Mouse (Mus musculus): ENCODE measurements around the gene Lrba. TPM values are rescaled to one million over a fixed set of nuclear protein-coding genes. Genes with fewer than 3 reads are reported as not detected.

The Lrba gene
- polyA plus RNA-seq, 1 experiment from 2014 or later = 5.7 TPM

DNA sequence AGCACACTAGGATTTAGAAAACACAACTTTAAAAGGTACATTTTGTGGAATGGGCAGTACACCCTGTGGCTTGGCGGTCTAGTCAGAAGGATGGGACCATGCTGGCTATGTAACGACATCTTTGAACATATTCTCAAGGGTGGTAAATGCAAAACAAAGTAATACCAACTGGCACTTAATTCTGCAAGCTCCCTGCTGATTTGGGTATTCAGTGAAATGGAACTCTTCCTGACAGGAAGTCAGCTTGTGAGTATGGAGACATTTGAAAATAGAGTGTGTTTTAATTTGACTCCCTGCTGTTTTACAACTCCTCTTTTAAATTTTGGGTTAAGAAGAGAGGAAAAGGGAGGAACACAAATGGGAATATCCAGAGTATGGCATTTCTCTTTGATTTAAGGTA lies 158.1 kb downstream of the Lrba start:
- Histone ChIP-seq H3K9ac (no peak overlapping the region), H3K36me3 (no peaks in the 10 kb centered on the region), H3K9me3 (no peaks in the 10 kb centered on the region), H3K27ac (replicated peaks) (no peak overlapping the region), H3K4me1 (replicated peaks) (no peaks in the 10 kb centered on the region), H3K27me3 (no peaks in the 10 kb centered on the region), H3K4me2 (no peak overlapping the region), H3K4me3 (no peak overlapping the region)
- WGBS = 22% methylated on average over 2 of the region's 2 CpGs
- no peak for ATAC-seq (ENCODE audit: low FRiP score, low read depth)

DNA sequence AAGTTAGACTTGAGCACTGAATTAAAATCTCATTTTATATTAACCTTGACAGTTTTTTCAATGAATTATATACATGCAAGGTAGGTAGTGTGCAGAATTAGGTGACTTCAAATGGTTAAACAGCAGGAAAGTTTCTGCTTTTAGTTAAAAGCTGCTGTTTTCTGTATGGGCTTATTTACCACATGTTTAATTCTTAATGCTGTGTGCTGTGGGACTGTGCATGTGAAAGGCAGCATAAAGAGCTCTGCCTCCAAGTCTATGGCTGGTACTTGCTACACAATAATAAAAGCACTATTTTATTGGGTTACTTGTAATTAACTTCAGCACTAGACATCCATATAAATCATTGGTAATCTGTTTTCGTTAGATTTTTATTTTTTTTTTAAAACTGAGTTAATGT lies 160.6 kb downstream of the Lrba start:
- no peaks in the 10 kb centered on the region for H3K36me3 ChIP-seq
- no peaks in the 10 kb centered on the region for H3K27me3 ChIP-seq
- no peak overlapping the region for H3K4me3 ChIP-seq
- no peaks in the 10 kb centered on the region for H3K9me3 ChIP-seq
- no peaks in the 10 kb centered on the region for H3K4me1 ChIP-seq (replicated peaks)
- no peak overlapping the region for H3K4me2 ChIP-seq
- H3K9ac ChIP-seq = no peak overlapping the region
- no peak for ATAC-seq (ENCODE audit: low FRiP score, low read depth)
- 80% methylated on average over 1 of the region's 1 CpGs for WGBS
- no peak overlapping the region for H3K27ac ChIP-seq (replicated peaks)

DNA sequence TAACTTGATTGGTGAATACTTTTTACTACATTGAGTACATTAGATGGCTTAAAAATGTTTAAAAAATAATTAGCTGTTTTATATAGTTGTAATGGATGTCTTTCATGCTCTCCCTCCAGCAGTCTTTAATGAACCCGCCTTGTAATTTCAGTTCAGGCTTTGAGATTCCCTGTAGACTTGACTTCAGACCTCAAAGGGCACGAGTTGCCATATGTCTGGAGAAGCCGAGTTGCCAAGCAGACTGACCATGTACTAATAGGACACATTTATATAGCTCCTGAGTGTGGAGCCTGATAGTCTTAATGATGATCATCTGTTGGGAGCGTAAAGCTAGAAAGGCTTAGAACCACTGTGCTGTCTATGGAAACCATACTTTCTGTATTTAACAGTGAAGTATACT lies 161.8 kb downstream of the Lrba start:
- H3K4me3 ChIP-seq = no peak overlapping the region
- H3K36me3 ChIP-seq = no peaks in the 10 kb centered on the region
- 62% methylated on average over 4 of the region's 4 CpGs for WGBS
- H3K27ac ChIP-seq (replicated peaks) = no peak overlapping the region
- H3K9me3 ChIP-seq = no peaks in the 10 kb centered on the region
- H3K4me2 ChIP-seq = no peak overlapping the region
- H3K27me3 ChIP-seq = no peaks in the 10 kb centered on the region
- no peaks in the 10 kb centered on the region for H3K4me1 ChIP-seq (replicated peaks)
- H3K9ac ChIP-seq = no peak overlapping the region
- ATAC-seq (ENCODE audit: low FRiP score, low read depth) = no peak

DNA sequence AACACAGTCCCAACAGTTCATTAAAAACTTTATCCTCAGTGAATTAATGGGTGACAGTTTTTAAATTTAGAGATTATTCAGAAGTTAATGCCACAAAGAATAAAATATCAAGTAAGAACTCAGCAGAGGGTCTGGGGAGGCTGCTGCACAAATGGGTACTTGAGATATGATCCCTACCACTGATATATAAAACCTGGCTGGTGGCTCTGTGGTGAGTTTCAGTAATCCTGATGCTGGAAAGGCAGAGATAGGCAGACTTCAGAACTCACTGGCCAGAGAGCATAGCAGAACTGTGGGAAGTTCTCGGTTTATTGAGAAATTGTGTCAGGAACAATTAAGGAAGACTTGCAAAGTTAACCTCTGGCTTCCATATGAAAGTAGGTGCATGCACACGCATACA lies 199.3 kb downstream of the Lrba start:
- H3K27me3 ChIP-seq = no peaks in the 10 kb centered on the region
- no peaks in the 10 kb centered on the region for H3K4me1 ChIP-seq (replicated peaks)
- no peaks in the 10 kb centered on the region for H3K9me3 ChIP-seq
- ATAC-seq (ENCODE audit: low FRiP score, low read depth) = no peak
- H3K4me2 ChIP-seq = no peak overlapping the region
- no peak overlapping the region for H3K27ac ChIP-seq (replicated peaks)
- no peak overlapping the region for H3K9ac ChIP-seq
- no peaks in the 10 kb centered on the region for H3K36me3 ChIP-seq
- H3K4me3 ChIP-seq = no peak overlapping the region
- WGBS = 95% methylated on average over 2 of the region's 2 CpGs

DNA sequence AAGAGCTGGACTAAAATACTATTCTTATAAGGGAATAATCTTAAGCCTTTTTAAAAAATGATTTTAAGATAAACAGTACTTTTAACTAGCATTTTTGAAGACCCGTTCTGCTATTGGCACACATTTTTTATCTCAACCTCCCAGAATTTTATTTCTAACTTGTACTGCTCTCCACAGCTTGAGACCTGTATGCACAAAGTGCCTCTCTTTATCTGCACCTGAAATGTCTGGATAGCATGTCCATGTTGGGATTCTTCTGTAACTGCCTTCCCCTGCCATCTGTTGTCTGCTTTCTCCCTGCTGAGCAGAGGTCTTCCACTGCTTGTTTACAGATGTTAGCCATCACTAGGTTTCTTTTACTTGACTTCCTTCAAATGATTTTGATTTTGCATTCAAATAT lies 202.3 kb downstream of the Lrba start:
- Histone ChIP-seq H3K36me3 (no peaks in the 10 kb centered on the region), H3K4me3 (no peak overlapping the region), H3K27me3 (no peaks in the 10 kb centered on the region), H3K9me3 (no peaks in the 10 kb centered on the region), H3K9ac (no peak overlapping the region), H3K4me1 (replicated peaks) (no peaks in the 10 kb centered on the region), H3K27ac (replicated peaks) (no peak overlapping the region), H3K4me2 (no peak overlapping the region)
- 94% methylated on average over 1 of the region's 1 CpGs for WGBS
- no peak for ATAC-seq (ENCODE audit: low FRiP score, low read depth)

DNA sequence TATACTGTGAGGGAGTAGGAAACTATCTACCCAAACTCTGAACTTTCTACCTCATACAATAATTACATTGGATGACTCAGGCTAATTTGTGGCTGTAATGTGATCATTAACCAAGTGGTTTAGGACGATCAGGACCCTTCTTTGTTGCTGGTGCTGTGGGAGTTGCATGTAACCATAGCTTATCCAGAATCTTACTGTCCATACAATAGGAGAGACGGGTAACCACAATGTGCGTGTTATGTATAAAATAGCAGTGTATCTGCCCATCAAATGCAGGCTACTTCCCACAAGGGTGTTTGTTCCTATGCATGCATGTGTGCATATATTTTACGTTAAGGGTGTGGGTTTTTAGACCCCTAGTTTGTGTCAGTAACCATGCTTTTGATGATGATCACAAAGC lies 219.0 kb downstream of the Lrba start:
- no peak overlapping the region for H3K9ac ChIP-seq
- no peak overlapping the region for H3K4me2 ChIP-seq
- peaks cover 14% of the 10 kb centered on the region for H3K4me1 ChIP-seq (replicated peaks)
- no peak for ATAC-seq (ENCODE audit: low FRiP score, low read depth)
- 91% methylated on average over 4 of the region's 4 CpGs for WGBS
- no peak overlapping the region for H3K27ac ChIP-seq (replicated peaks)
- H3K36me3 ChIP-seq = no peaks in the 10 kb centered on the region
- no peak overlapping the region for H3K4me3 ChIP-seq
- no peaks in the 10 kb centered on the region for H3K9me3 ChIP-seq
- H3K27me3 ChIP-seq = no peaks in the 10 kb centered on the region

DNA sequence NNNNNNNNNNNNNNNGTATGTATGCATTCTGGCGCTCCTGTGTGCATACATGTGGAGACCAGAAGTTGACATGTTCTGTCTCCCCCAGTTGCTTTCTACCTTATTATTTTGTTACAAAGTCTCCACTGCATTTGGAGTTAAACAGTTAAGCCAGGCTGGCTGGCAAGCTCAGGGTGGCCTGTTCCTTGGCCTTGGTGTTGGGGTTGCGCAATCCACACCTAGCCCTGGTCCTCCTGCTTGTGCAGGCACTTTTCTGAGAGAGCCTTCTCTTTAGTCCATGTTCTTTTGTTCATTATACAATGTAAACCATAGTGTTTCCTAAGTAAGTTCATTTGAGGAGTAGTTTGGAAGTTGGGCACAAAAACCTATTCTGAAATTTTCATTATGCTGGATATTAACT lies 226.7 kb downstream of the Lrba start:
- Histone ChIP-seq H3K4me1 (replicated peaks) (peaks cover 21% of the 10 kb centered on the region), H3K4me3 (no peak overlapping the region), H3K4me2 (no peak overlapping the region), H3K9me3 (no peaks in the 10 kb centered on the region), H3K27ac (replicated peaks) (0 out of 2 replicates have a peak overlapping the region, but pooled peaks have one; percentile 3), H3K9ac (no peak overlapping the region), H3K36me3 (no peaks in the 10 kb centered on the region), H3K27me3 (no peaks in the 10 kb centered on the region)
- WGBS = 88% methylated on average over 2 of the region's 2 CpGs
- no peak for ATAC-seq (ENCODE audit: low FRiP score, low read depth)

DNA sequence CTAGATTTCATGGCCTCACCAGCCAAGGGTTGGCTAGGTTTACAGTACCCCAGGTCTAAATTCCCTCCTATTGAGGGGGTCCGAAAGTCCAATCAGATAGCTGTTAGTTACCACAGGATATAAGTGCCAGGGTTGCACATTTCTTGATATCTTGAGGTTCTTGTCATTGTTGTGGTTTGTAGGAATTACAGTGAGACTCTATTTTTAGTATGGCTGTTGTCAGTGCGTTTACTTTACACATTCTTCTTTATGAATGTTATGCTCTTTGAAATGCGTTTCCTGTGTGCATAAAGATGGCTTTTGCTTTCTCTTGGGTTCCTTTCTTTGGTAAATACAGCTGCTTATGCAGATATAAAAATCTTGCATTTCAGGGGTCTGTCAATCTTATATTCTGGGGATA lies 237.1 kb downstream of the Lrba start:
- Histone ChIP-seq H3K9ac (no peak overlapping the region), H3K27ac (replicated peaks) (no peak overlapping the region), H3K9me3 (no peaks in the 10 kb centered on the region), H3K36me3 (no peaks in the 10 kb centered on the region), H3K4me2 (no peak overlapping the region), H3K4me1 (replicated peaks) (0 out of 2 replicates have a peak, but pooled peaks cover 3% of the 10 kb centered on the region), H3K27me3 (no peaks in the 10 kb centered on the region), H3K4me3 (no peak overlapping the region)
- WGBS = 93% methylated on average over 3 of the region's 3 CpGs
- no peak for ATAC-seq (ENCODE audit: low FRiP score, low read depth)

DNA sequence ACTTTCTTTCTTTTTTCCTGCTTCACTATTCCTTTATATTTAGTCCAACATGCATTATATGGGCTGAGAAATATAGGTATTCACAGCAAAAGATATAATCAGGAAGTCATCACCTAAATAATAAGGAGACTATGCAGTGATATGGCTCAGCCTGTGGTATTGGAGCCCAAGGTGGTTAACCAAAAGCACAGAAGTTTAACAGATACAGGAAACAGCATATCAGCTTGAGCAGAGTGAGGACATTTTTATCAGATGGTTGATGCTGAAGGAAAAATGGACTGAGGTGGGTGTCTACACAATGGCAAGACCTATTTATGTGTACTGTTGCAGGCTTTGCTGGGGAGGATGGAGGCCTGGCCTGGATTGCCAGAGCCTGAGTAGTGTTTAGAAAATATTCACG lies 265.5 kb downstream of the Lrba start:
- no peaks in the 10 kb centered on the region for H3K36me3 ChIP-seq
- H3K4me2 ChIP-seq = no peak overlapping the region
- no peak overlapping the region for H3K4me3 ChIP-seq
- H3K9me3 ChIP-seq = no peaks in the 10 kb centered on the region
- ATAC-seq (ENCODE audit: low FRiP score, low read depth) = no peak
- 83% methylated on average over 1 of the region's 1 CpGs for WGBS
- no peaks in the 10 kb centered on the region for H3K27me3 ChIP-seq
- no peak overlapping the region for H3K9ac ChIP-seq
- H3K27ac ChIP-seq (replicated peaks) = no peak overlapping the region
- H3K4me1 ChIP-seq (replicated peaks) = no peaks in the 10 kb centered on the region

DNA sequence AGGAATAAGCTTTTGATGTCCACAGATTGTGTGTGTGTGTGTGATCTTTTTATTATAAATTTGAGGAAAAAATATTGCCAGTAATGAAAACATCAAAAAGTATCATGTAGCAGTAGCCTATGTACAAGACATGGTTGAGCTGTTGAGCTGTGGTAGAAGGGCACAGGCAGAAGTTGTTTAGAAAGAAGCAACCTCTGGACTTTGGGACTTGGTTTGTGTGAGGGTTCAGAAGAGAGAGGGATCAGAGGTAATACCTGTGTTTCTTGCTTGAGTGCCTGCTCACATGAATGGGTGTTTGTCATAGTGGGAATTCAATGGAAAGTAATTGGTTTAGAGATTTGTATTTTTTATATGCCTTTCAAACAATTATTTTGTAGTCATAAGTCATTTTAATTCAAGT lies 276.1 kb downstream of the Lrba start:
- Histone ChIP-seq H3K36me3 (no peaks in the 10 kb centered on the region), H3K27ac (replicated peaks) (no peak overlapping the region), H3K9me3 (no peaks in the 10 kb centered on the region), H3K4me1 (replicated peaks) (no peaks in the 10 kb centered on the region), H3K4me2 (no peak overlapping the region), H3K9ac (no peak overlapping the region), H3K4me3 (no peak overlapping the region), H3K27me3 (no peaks in the 10 kb centered on the region)
- ATAC-seq (ENCODE audit: low FRiP score, low read depth) = no peak

DNA sequence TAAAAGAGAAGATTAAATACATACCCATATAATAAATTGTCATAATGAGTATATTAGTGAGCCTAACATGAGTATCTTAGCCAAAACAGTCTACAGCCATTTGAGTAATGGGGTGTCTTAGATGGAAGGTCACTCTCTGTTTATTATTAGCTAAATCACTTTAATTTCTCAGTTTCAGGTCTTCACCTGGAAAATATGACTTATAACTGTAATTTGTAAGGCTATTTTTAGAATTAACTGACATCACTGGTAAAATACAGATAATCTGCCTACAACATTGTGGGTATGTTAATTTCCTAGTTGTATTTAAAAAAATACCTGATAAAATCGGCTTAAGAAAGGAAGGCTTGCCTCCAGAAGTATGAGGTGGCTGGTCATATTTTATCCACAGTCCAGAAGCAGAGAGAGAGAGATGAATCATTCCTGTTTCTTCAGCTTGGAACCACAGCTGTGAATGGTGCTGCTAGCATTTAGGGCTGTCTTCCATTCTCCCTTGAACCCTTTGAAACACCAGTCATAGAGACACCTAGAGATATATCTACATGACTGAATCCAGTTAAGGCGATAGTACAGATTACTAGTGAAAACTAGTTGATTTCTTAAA lies 294.1 kb downstream of the Lrba start:
- no peaks in the 10 kb centered on the region for H3K4me1 ChIP-seq (replicated peaks)
- H3K27me3 ChIP-seq = no peaks in the 10 kb centered on the region
- H3K36me3 ChIP-seq = no peaks in the 10 kb centered on the region
- WGBS = 98% methylated on average over 2 of the region's 2 CpGs
- H3K4me3 ChIP-seq = no peak overlapping the region
- H3K9ac ChIP-seq = no peak overlapping the region
- no peak for ATAC-seq (ENCODE audit: low FRiP score, low read depth)
- H3K27ac ChIP-seq (replicated peaks) = no peak overlapping the region
- H3K9me3 ChIP-seq = no peaks in the 10 kb centered on the region
- no peak overlapping the region for H3K4me2 ChIP-seq

DNA sequence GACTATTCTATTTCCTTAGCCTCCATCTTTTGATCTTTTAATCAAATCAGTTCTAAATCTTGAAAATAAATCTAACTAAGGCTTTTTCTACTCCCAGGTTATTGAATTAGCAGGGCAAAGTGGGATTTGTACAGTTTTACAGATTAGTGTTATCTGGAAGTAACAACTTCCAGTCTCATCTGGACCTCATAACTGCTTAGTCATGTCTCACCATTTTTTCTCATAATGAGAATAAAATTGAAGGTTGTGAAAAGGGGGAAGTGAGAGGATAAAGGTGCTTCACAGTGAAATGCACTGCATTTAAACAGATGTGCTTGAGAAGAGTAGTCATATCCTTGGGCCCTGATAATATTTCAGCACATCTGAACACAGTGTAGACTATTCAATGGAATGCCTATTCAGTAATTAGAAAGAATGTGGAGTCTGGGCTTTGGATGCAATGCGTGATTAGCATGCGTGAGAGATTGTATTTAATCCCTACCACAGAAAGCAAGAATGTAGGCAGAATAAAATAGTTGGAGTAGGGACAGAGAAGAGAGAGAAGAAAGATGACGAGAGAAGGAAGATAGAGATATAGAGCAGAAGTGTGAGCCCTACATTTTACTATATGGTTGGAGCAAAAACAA lies 298.5 kb downstream of the Lrba start:
- Histone ChIP-seq H3K4me1 (replicated peaks) (no peaks in the 10 kb centered on the region), H3K27ac (replicated peaks) (no peak overlapping the region), H3K4me2 (no peak overlapping the region), H3K4me3 (no peak overlapping the region), H3K36me3 (no peaks in the 10 kb centered on the region), H3K9me3 (no peaks in the 10 kb centered on the region), H3K27me3 (no peaks in the 10 kb centered on the region), H3K9ac (no peak overlapping the region)
- ATAC-seq (ENCODE audit: low FRiP score, low read depth) = no peak
- WGBS = 79% methylated on average over 3 of the region's 3 CpGs
